Mouse (Mus musculus) heart, embryonic 15.5 days (tissue): Measurements from ENCODE around the gene Nudt2. TPM values are rescaled to one million over a fixed set of nuclear protein-coding genes. Genes with fewer than 3 reads are reported as not detected.
A peak's percentile ranks its signal among the peaks of the same experiment; 100 is the strongest.

Source experiments
- ATAC-seq: fragments of 200-750 bp; cut with Nextera tagmentation; replicated peaks from 2 replicates; pipeline ENCODE4 v1.8.0; 2017; ENCODE audit warnings: low read depth, moderate TSS enrichment; ENCODE audit not compliant: insufficient number of reproducible peaks, insufficient read depth, low FRiP score
- H3K27ac ChIP-seq: fragments of 300-500 bp; sonication (generic); 2 replicates; pipeline ENCODE4 v1.5.1; 2015; ENCODE audit warnings: mild to moderate bottlenecking, inconsistent platforms
- H3K27me3 ChIP-seq: fragments of 300-500 bp; sonication (generic); 2 replicates; pipeline ENCODE4 v1.6.1; 2015; ENCODE audit warnings: inconsistent platforms
- H3K36me3 ChIP-seq: fragments of 300-500 bp; sonication (generic); 2 replicates; pipeline ENCODE4 v1.6.1; 2015; ENCODE audit warnings: mild to moderate bottlenecking, inconsistent platforms
- H3K4me1 ChIP-seq: fragments of 300-500 bp; sonication (generic); replicated peaks from 2 replicates; pipeline ENCODE4 v1.6.1; 2015; ENCODE audit warnings: inconsistent platforms
- H3K4me2 ChIP-seq: fragments of 300-500 bp; sonication (generic); 2 replicates; pipeline ENCODE4 v1.6.1; 2015; ENCODE audit warnings: inconsistent platforms, mild to moderate bottlenecking, moderate library complexity
- H3K4me3 ChIP-seq: fragments of 300-500 bp; sonication (generic); 2 replicates; pipeline ENCODE4 v1.5.1; 2015; ENCODE audit warnings: mild to moderate bottlenecking, inconsistent platforms
- H3K9ac ChIP-seq: fragments of 300-500 bp; sonication (generic); 2 replicates; pipeline ENCODE4 v1.6.1; 2015; ENCODE audit warnings: mild to moderate bottlenecking, inconsistent platforms
- H3K9me3 ChIP-seq: fragments of 300-500 bp; sonication (generic); replicated peaks from 2 replicates; pipeline ENCODE4 v1.6.1; 2016; ENCODE audit warnings: inconsistent platforms
- WGBS: fragments of 180-500 bp; shearing (Covaris S2); methylation state at CpG from one replicate; pipeline ENCODE4 v1.1.7; 2015; ENCODE audit warnings: mixed read lengths; 5-methylcytosine and 5-hydroxymethylcytosine counted together
- polyA plus RNA-seq: library from polyadenylated mRNA; unstranded; fragments of >200 nt; fragmentation: Nextera tagmentation; extraction: Ambion mirVana; gene quantifications from 2 replicates; pipeline ENCODE4 v1.2.1, GENCODE M21; 2015

The Nudt2 gene
- polyA plus RNA-seq, 1 experiment from 2014 or later = 38.5 TPM

DNA sequence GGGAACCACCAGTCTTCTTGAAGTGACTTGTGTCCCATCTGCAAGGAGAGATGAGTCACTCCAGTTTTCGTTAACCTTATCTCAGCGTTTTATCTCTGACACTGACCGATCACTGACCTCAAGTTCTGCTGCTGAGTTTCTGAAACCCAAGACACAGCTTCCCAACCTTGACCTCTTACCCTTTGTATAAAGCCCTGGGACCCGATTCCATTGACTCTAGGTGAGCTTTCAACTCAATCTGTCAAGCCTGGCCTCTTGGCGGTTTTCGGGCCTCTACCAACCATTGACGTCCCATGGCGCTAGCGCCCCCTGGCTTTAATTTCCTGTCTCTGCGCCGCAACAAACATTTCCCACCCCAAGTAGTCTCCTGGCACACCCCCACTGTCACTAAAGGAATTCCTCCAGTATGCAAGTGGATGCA, 40.2 kb downstream of the Nudt2 start:
- H3K4me1 ChIP-seq = peaks cover 30% of the 10 kb centered on the region
- no peak overlapping the region for H3K4me3 ChIP-seq
- no peaks in the 10 kb centered on the region for H3K9me3 ChIP-seq
- H3K27me3 ChIP-seq = peaks cover 50% of the 10 kb centered on the region
- ATAC-seq = no peak
- 49% methylated on average over 11 of the region's 11 CpGs for WGBS
- H3K4me2 ChIP-seq = no peak overlapping the region
- no peaks in the 10 kb centered on the region for H3K36me3 ChIP-seq
- H3K27ac ChIP-seq = no peak overlapping the region
- no peak overlapping the region for H3K9ac ChIP-seq

DNA sequence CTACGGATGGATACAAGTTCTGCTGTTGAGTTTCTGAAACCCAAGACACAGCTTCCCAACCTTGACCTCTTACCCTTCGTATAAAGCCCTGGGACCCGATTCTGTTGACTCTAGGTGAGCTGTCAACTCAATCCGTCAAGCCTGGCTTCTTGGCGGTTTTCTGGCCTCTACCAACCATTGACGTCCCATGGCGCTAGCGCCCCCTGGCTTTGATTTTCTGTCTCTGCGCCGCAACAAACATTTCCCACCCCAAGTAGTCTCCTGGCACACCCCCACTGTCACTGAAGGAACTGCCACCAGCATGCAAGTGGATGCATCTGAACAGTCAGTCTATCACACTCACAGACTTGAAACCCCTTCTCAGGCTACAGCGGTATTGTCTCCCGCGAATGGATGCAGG, 41.2 kb downstream of the Nudt2 start:
- Histone ChIP-seq H3K9ac (0 out of 2 replicates have a peak overlapping the region, but pooled peaks have one; percentile 59), H3K4me3 (peak overlapping the region; percentile 60), H3K27ac (no peak overlapping the region), H3K27me3 (peaks cover 40% of the 10 kb centered on the region), H3K4me2 (peak overlapping the region; percentile 97), H3K4me1 (peaks cover 30% of the 10 kb centered on the region), H3K36me3 (no peaks in the 10 kb centered on the region), H3K9me3 (no peaks in the 10 kb centered on the region)
- ATAC-seq = no peak
- 13% methylated on average over 13 of the region's 13 CpGs for WGBS

DNA sequence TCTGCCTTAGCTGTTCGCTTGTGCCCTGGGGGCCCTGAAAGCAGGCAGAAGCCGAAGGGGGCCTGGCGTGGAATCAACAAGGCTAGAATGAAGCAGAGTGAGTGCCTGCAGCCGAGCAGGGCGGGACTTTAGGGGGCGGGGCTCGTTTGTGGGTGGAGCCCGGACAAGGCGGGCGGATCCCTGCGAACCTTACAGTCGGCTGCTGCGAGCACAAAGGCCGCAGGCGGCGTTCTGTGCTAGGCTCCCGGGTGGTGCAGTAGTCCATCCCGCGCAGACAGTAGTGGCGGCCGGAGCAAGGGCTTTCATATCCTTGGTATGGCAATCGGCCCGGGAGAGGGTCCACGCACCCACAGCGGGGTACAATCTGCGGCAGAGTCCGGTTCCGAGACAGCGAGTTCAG, 42.0 kb downstream of the Nudt2 start:
- Histone ChIP-seq H3K9ac (peak overlapping the region; percentile 59), H3K4me1 (peaks cover 30% of the 10 kb centered on the region), H3K27ac (no peak overlapping the region), H3K27me3 (peaks cover 37% of the 10 kb centered on the region), H3K4me3 (peak overlapping the region; percentile 60), H3K36me3 (no peaks in the 10 kb centered on the region), H3K9me3 (no peaks in the 10 kb centered on the region), H3K4me2 (peak overlapping the region; percentile 97)
- WGBS = under 1% methylated on average over 29 of the region's 29 CpGs
- ATAC-seq = peak; percentile 55

DNA sequence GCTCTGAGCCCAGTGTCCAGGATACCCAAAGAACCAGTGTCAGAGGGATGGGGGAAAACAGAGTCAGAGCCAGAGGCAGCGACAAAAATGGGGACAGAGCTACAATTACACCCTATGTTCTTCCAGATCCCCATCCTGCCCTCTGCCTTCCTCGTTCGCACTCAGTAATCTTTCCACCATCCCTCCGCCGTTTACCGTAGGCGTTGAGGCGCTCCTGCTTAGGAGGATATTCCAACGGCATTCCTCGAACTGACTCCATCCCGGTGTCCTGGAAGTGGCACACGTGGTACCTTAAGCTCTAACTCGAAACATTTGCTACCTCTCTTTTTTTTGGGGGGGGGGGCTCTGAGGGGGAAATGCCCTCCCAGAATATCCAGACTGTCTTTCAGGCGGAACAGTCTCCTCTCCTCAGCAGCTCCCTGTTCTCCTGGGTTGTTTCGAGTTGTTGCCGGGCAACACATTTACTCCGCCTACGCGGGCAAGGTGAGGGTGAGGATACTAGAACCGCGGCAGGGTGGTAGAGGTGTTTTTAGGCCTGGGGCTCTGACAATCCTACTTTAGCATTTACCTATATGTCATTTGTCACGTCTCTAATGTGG, 42.5 kb downstream of the Nudt2 start:
- H3K27ac ChIP-seq = no peak overlapping the region
- peak overlapping the region; percentile 59 for H3K9ac ChIP-seq
- H3K4me3 ChIP-seq = peak overlapping the region; percentile 60
- no peak for ATAC-seq
- H3K4me2 ChIP-seq = peak overlapping the region; percentile 97
- peaks cover 38% of the 10 kb centered on the region for H3K27me3 ChIP-seq
- H3K9me3 ChIP-seq = no peaks in the 10 kb centered on the region
- peaks cover 25% of the 10 kb centered on the region for H3K4me1 ChIP-seq
- no peaks in the 10 kb centered on the region for H3K36me3 ChIP-seq
- WGBS = 6% methylated on average over 22 of the region's 22 CpGs

DNA sequence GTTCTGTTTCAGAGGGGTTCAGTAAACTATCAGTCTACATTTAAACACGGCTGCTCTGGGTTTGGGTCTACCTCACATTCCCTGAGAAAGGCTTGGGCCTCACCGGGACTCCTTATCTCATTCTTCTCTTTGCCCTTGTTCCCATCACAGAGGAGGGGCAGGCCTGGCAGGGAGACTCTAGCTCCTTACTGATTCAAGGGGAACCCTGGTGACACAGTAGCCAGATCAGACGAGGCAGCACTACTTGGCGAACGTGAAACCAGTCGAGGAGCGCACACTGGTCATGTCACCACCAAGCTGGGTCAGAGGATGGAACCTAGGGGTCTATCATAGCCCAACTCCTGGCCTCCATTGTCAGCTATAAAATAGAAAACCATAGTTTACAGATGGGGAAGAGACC, 43.0 kb downstream of the Nudt2 start:
- Histone ChIP-seq H3K4me2 (no peak overlapping the region), H3K4me1 (peaks cover 19% of the 10 kb centered on the region)
- 43% methylated on average over 7 of the region's 7 CpGs for WGBS

DNA sequence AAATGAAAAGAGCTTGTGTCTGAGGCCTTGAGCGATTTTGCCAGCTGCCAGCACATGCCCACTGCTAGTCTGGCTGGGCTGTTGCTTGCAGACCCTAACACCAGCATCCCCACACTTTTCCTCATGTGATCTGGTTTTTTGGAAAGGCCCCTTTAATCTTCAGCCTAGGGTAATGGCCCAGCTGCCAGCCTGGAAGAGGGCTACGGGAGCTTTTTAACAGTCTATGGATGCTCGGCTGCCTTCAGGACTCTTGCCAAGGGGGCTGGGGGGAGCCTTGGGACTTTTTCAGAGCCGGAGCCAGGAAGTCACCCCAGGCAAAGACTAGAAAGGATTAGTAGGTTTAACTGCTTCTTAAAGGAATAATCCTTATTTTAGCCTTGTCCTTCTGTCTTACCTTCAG, 48.4 kb downstream of the Nudt2 start:
- 51% methylated on average over 4 of the region's 4 CpGs for WGBS
- ATAC-seq = no peak
- Histone ChIP-seq H3K4me3 (no peak overlapping the region), H3K27me3 (peaks cover 36% of the 10 kb centered on the region), H3K36me3 (no peaks in the 10 kb centered on the region), H3K4me2 (no peak overlapping the region), H3K9ac (no peak overlapping the region), H3K9me3 (no peaks in the 10 kb centered on the region), H3K4me1 (no peaks in the 10 kb centered on the region), H3K27ac (no peak overlapping the region)

More for the DNA sequence above, 43.0 kb downstream of the Nudt2 start:
- Histone ChIP-seq H3K27ac (no peak overlapping the region), H3K9me3 (no peaks in the 10 kb centered on the region), H3K27me3 (peaks cover 38% of the 10 kb centered on the region), H3K9ac (no peak overlapping the region), H3K4me3 (no peak overlapping the region), H3K36me3 (no peaks in the 10 kb centered on the region)
- ATAC-seq = no peak

DNA sequence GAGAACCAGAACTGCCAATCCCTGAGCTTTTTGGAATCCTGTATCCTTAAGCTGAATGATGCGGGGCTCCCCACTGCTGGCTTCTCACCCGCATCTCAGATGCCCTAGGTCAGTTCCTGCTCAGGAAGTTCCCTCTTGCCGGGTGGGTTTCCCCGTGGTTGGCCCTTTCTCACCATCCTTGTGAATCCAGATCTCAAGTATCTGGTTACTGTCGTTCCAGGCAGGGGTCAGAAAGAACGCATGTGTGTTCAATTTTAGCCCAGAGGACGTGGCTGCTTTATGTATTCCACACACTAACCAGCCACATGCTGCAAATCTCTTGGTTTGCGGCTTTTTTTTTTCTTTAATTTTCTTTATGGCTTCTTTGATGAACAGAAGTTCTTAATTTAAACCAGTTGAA, 48.8 kb downstream of the Nudt2 start:
- Histone ChIP-seq H3K9me3 (no peaks in the 10 kb centered on the region), H3K4me1 (no peaks in the 10 kb centered on the region), H3K36me3 (no peaks in the 10 kb centered on the region), H3K4me2 (no peak overlapping the region), H3K27ac (no peak overlapping the region), H3K9ac (no peak overlapping the region), H3K4me3 (no peak overlapping the region), H3K27me3 (peaks cover 33% of the 10 kb centered on the region)
- ATAC-seq = no peak
- WGBS = 18% methylated on average over 8 of the region's 8 CpGs

DNA sequence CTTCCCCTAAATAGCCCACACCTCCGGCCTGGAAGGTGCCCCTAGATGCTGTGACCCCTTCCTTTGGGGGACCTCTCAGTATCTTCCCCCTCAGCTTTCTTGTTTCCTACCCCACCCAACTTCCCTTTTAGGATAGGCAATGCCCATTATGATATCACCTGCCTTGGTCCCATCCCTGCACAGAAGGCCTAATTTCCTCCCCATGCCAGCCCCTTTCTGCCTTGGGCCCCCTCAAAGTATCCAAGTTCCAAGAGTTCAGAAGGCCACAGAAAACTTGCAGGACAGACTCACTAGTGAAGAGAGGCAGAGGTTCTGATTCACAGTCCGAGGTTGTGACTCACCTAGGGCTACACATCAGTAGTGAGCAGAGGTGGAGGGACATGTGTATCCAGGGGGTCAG, 52.3 kb downstream of the Nudt2 start, which contains the start of gene 1110017D15Rik:
TSS of gene 1110017D15Rik (minus strand) at position 101 of the 400 bp plus-strand sequence.
- ATAC-seq = no peak
- no peaks in the 10 kb centered on the region for H3K9me3 ChIP-seq
- H3K36me3 ChIP-seq = no peaks in the 10 kb centered on the region
- H3K9ac ChIP-seq = no peak within 1 kb of the TSS
- WGBS = 69% methylated on average over 2 of the region's 2 CpGs
- H3K4me2 ChIP-seq = no peak within 1 kb of the TSS
- H3K27ac ChIP-seq = no peak within 1 kb of the TSS
- no peaks in the 10 kb centered on the region for H3K4me1 ChIP-seq
- no peak within 1 kb of the TSS for H3K4me3 ChIP-seq
- peaks cover 23% of the 10 kb centered on the region for H3K27me3 ChIP-seq

DNA sequence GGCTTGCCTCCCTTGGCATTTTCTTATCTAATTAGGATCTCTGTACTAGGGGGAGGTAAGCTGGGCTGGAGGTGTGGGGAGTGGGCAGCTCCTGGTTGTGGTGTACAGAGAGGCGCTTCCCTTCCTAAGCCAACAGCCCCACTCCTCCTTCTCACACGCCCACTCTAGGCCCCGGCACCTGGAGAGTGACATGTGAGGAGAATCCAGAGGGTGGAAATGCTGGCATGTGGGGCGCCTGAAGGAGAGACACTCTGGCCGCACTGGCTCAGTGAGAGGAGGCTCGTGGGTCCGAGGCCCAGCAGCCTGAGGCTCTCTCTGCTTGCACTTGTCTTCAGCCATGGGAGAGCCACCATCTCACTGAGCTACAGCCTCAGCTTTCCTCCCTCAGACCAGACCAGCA, 53.4 kb downstream of the Nudt2 start:
- ATAC-seq = no peak
- H3K9me3 ChIP-seq = no peaks in the 10 kb centered on the region
- H3K36me3 ChIP-seq = no peaks in the 10 kb centered on the region
- no peaks in the 10 kb centered on the region for H3K4me1 ChIP-seq
- 72% methylated on average over 7 of the region's 7 CpGs for WGBS
- no peak overlapping the region for H3K4me3 ChIP-seq
- H3K27ac ChIP-seq = no peak overlapping the region
- peaks cover 15% of the 10 kb centered on the region for H3K27me3 ChIP-seq
- no peak overlapping the region for H3K4me2 ChIP-seq
- no peak overlapping the region for H3K9ac ChIP-seq

DNA sequence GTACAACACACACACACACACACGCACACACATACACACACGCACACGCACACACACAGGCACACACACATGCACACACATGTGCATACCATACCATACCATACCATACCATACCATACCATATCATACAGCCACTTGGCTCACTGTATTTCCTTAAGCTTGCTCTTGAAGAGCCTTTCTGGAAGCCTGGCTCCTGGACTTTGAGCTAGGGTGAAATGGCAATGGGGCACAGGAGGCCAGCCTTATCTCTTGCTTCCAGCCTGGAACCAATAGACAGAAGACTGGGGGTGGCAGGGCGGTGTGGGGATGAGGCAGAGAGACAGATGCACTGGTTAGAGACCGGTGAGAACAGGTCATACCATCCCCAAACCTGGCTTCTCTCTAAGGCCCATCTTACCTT, 54.2 kb downstream of the Nudt2 start:
- Histone ChIP-seq H3K4me3 (no peak overlapping the region), H3K4me2 (no peak overlapping the region), H3K9me3 (no peaks in the 10 kb centered on the region), H3K4me1 (no peaks in the 10 kb centered on the region), H3K27me3 (peaks cover 13% of the 10 kb centered on the region), H3K27ac (no peak overlapping the region), H3K36me3 (no peaks in the 10 kb centered on the region), H3K9ac (no peak overlapping the region)
- 85% methylated on average over 5 of the region's 5 CpGs for WGBS
- ATAC-seq = no peak

DNA sequence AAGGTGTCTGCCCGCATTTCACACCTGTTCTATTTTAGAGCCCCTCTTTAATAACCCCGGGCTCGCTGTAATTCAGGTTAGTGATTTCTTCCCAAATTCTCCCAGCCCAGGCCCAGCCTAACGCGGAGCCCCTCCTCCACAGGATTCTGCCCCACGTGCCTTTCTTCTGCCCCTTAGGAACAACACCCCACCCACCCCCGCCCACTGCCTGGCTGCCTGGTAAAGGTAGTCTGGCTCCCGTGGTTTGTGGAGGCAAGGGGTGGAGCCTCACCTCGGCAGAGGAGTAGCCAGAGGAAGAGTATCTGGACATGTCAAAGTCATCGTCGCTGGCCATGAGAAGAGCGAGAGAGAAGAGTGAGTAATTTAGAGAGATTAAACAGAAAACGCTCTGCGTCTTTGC, 55.7 kb downstream of the Nudt2 start:
- Histone ChIP-seq H3K27ac (no peak overlapping the region), H3K9ac (no peak overlapping the region), H3K4me2 (no peak overlapping the region), H3K36me3 (no peaks in the 10 kb centered on the region), H3K27me3 (peaks cover 13% of the 10 kb centered on the region), H3K9me3 (no peaks in the 10 kb centered on the region), H3K4me3 (no peak overlapping the region), H3K4me1 (no peaks in the 10 kb centered on the region)
- 39% methylated on average over 14 of the region's 14 CpGs for WGBS
- ATAC-seq = no peak

DNA sequence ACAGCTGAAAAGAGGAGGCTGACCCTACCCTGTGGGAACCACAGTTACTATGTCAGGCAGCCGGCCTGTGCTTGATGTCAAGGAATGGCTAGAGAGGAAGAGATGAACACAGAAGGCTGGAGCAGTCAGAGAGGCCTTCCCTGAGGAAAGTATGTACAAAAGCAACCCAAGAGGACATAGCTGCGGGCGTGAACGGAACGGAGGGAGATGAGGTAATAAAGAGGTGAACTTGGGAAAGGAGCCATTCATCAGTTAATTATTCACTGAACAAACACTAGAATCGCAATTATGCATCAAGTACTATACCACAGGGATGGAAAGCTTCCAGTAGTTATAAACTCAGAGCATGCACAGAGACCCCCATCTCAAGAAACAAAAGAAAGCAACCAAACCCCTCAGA, 57.2 kb downstream of the Nudt2 start:
- Histone ChIP-seq H3K27me3 (peaks cover 10% of the 10 kb centered on the region; the same call in 1 of the 2 replicates), H3K4me2 (no peak overlapping the region), H3K36me3 (no peaks in the 10 kb centered on the region), H3K4me3 (no peak overlapping the region), H3K4me1 (peaks cover 4% of the 10 kb centered on the region), H3K9me3 (no peaks in the 10 kb centered on the region), H3K9ac (no peak overlapping the region), H3K27ac (no peak overlapping the region)
- WGBS = 88% methylated on average over 6 of the region's 6 CpGs
- no peak for ATAC-seq
